Mouse (Mus musculus) limb, embryonic 15.5 days (tissue): Measurements from ENCODE around the gene Mylk. TPM values are rescaled to one million over a fixed set of nuclear protein-coding genes. Genes with fewer than 3 reads are reported as not detected.
"Not testable (repeated sequence)": the region's sequence is repeated elsewhere in the genome, so short reads cannot be mapped to it uniquely, and the experiment has no call there.

Experiments
- ATAC-seq: fragments of 200-750 bp; cut with Nextera tagmentation; 2 replicates; pipeline ENCODE4 v1.8.0; 2017; ENCODE audit warnings: low read depth, moderate TSS enrichment; ENCODE audit not compliant: insufficient number of reproducible peaks, low FRiP score, low TSS enrichment
- H3K27ac ChIP-seq: fragments of 300-500 bp; sonication (generic); 2 replicates; pipeline ENCODE4 v1.5.1; 2015; ENCODE audit warnings: moderate library complexity, mild to moderate bottlenecking, inconsistent platforms
- H3K27me3 ChIP-seq: fragments of 300-500 bp; sonication (generic); 2 replicates; pipeline ENCODE4 v1.6.1; 2015; ENCODE audit warnings: inconsistent platforms
- H3K36me3 ChIP-seq: fragments of 300-500 bp; sonication (generic); 2 replicates; pipeline ENCODE4 v1.6.1; 2015; ENCODE audit warnings: inconsistent platforms
- H3K4me1 ChIP-seq: fragments of 300-500 bp; sonication (generic); 2 replicates; pipeline ENCODE4 v1.6.1; 2015; ENCODE audit warnings: inconsistent platforms
- H3K4me2 ChIP-seq: fragments of 300-500 bp; sonication (generic); 2 replicates; pipeline ENCODE4 v1.6.1; 2015; ENCODE audit warnings: mild to moderate bottlenecking, inconsistent platforms
- H3K4me3 ChIP-seq: fragments of 300-500 bp; sonication (generic); 2 replicates; pipeline ENCODE4 v1.5.1; 2015; ENCODE audit warnings: mild to moderate bottlenecking, inconsistent platforms
- H3K9ac ChIP-seq: fragments of 300-500 bp; sonication (generic); 2 replicates; pipeline ENCODE4 v1.6.1; 2015; ENCODE audit warnings: inconsistent platforms
- H3K9me3 ChIP-seq: fragments of 300-500 bp; sonication (generic); 2 replicates; pipeline ENCODE4 v1.6.1; 2016; ENCODE audit warnings: inconsistent platforms
- WGBS: fragments of 180-500 bp; shearing (Covaris S2); methylation state at CpG from one replicate; pipeline ENCODE4 v1.1.7; 2015; 5-methylcytosine and 5-hydroxymethylcytosine counted together
- polyA plus RNA-seq: library from polyadenylated mRNA; unstranded; fragments of >200 nt; fragmentation: Nextera tagmentation; extraction: Ambion mirVana; gene quantifications from 2 replicates; pipeline ENCODE4 v1.2.1, GENCODE M21; 2015

The Mylk gene
- polyA plus RNA-seq, 1 experiment from 2014 or later: 13.7 TPM

GRCm38 (mm10) chr16:34772445-34773032, 27.5 kb downstream of the Mylk start:
- Histone ChIP-seq H3K4me2 (no peak overlapping the region), H3K4me1 (no peaks in the 10 kb centered on the region), H3K9ac (no peak overlapping the region), H3K4me3 (no peak overlapping the region), H3K27me3 (no peaks in the 10 kb centered on the region), H3K36me3 (no peaks in the 10 kb centered on the region), H3K9me3 (no peaks in the 10 kb centered on the region), H3K27ac (no peak overlapping the region)
- no peak for ATAC-seq
- 93% methylated on average over 4 of the region's 4 CpGs for WGBS

DNA sequence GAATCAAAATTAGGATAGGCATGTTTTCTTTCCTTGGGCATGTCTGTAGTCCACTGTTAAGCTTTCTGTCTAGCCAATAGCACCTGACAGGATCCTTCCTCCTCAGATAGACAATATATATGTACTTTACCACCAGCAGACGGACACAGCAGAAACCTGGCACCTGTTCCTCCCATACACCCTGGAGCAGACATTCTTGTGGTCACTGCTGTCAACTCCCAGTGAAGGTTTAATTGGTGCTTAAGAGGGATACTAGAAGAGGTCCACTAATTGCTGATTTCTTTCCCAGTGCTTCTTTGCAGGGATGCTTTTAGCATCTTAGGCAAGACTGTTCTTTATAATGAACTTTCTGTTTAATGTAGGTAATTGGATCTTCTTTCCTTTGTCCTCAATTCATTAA, 37.4 kb downstream of the Mylk start:
- WGBS: 31% methylated on average over 1 of the region's 1 CpGs
- H3K9me3 ChIP-seq: no peaks in the 10 kb centered on the region
- H3K4me2 ChIP-seq: no peak overlapping the region
- H3K36me3 ChIP-seq: no peaks in the 10 kb centered on the region
- no peak overlapping the region for H3K27ac ChIP-seq
- ATAC-seq: no peak
- H3K4me3 ChIP-seq: no peak overlapping the region
- H3K9ac ChIP-seq: no peak overlapping the region
- no peaks in the 10 kb centered on the region for H3K4me1 ChIP-seq
- H3K27me3 ChIP-seq: no peaks in the 10 kb centered on the region

- Histone ChIP-seq H3K4me1 (no peaks in the 10 kb centered on the region), H3K9me3 (no peaks in the 10 kb centered on the region), H3K27me3 (no peaks in the 10 kb centered on the region), H3K4me2 (no peak overlapping the region), H3K27ac (no peak overlapping the region), H3K9ac (no peak overlapping the region), H3K4me3 (no peak overlapping the region), H3K36me3 (no peaks in the 10 kb centered on the region)
- 88% methylated on average over 5 of the region's 5 CpGs for WGBS
- no peak for ATAC-seq
Measured at GRCm38 (mm10) chr16:34783536-34783935, 38.5 kb downstream of the Mylk start.

- Histone ChIP-seq H3K27ac (no peak overlapping the region), H3K27me3 (no peaks in the 10 kb centered on the region), H3K4me3 (no peak overlapping the region), H3K4me2 (no peak overlapping the region), H3K9ac (no peak overlapping the region), H3K4me1 (no peaks in the 10 kb centered on the region), H3K9me3 (no peaks in the 10 kb centered on the region), H3K36me3 (no peaks in the 10 kb centered on the region)
- no peak for ATAC-seq
- WGBS: 63% methylated on average over 4 of the region's 4 CpGs
Measured at GRCm38 (mm10) chr16:34784675-34785074, 39.7 kb downstream of the Mylk start.

GRCm38 (mm10) chr16:34792555-34792954, 47.5 kb downstream of the Mylk start:
- WGBS: 30% methylated on average over 1 of the region's 1 CpGs
- ATAC-seq: no peak
- H3K9ac ChIP-seq: no peak overlapping the region
- H3K27me3 ChIP-seq: no peaks in the 10 kb centered on the region
- no peaks in the 10 kb centered on the region for H3K36me3 ChIP-seq
- H3K9me3 ChIP-seq: no peaks in the 10 kb centered on the region
- H3K4me3 ChIP-seq: no peak overlapping the region
- H3K4me2 ChIP-seq: no peak overlapping the region
- H3K4me1 ChIP-seq: peaks cover 7% of the 10 kb centered on the region
- H3K27ac ChIP-seq: no peak overlapping the region

DNA sequence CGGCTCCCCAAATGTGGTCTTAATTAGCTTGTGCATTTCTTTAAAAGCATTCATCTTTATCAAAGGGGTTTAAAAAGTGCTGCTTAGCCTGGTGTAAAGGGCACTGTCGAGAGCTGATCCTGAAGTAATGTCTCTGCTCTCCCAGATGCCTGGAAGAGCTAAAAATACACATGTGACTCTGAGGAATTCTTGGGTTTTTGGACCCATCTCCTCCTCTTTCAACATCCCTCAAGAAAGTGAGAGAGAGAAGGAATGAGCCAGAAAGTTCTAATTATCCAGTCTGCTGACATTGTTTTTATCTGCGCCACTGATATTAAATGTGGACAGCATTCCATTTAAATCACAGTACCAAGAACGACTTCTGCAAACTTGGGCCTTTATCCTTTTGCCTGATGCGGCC, 48.0 kb downstream of the Mylk start:
- no peak for ATAC-seq

DNA sequence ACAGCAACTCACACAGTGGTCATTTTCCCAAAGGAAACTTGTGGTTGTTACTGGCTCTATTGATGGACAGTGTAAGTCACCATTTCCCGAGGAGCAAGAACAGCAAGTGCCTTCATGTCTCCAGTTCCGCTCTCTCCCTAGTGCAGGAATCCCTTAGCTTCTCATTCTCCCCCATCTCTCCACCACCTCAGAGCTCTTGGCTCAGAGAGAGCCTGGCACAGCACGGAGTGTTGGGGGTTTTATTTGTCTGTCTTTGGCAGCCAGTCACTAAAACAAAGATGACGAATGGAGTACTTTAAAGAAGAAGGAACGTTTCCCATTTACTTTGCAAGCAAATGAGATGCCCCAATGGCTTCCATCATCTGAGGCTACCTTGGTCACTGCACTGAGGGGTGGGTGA, 56.2 kb downstream of the Mylk start:
- no peak overlapping the region for H3K9ac ChIP-seq
- H3K36me3 ChIP-seq: no peaks in the 10 kb centered on the region
- H3K4me2 ChIP-seq: no peak overlapping the region
- H3K27me3 ChIP-seq: no peaks in the 10 kb centered on the region
- no peak for ATAC-seq
- 74% methylated on average over 5 of the region's 5 CpGs for WGBS
- H3K4me3 ChIP-seq: no peak overlapping the region
- H3K27ac ChIP-seq: no peak overlapping the region
- H3K4me1 ChIP-seq: 0 out of 2 replicates have a peak, but pooled peaks cover 3% of the 10 kb centered on the region
- no peaks in the 10 kb centered on the region for H3K9me3 ChIP-seq

More for the DNA sequence above, 48.0 kb downstream of the Mylk start:
- WGBS: 46% methylated on average over 5 of the region's 5 CpGs
- no peak overlapping the region for H3K4me2 ChIP-seq
- H3K4me3 ChIP-seq: no peak overlapping the region
- peaks cover 7% of the 10 kb centered on the region for H3K4me1 ChIP-seq
- no peaks in the 10 kb centered on the region for H3K27me3 ChIP-seq
- H3K36me3 ChIP-seq: no peaks in the 10 kb centered on the region
- H3K9me3 ChIP-seq: no peaks in the 10 kb centered on the region
- no peak overlapping the region for H3K9ac ChIP-seq
- H3K27ac ChIP-seq: no peak overlapping the region

DNA sequence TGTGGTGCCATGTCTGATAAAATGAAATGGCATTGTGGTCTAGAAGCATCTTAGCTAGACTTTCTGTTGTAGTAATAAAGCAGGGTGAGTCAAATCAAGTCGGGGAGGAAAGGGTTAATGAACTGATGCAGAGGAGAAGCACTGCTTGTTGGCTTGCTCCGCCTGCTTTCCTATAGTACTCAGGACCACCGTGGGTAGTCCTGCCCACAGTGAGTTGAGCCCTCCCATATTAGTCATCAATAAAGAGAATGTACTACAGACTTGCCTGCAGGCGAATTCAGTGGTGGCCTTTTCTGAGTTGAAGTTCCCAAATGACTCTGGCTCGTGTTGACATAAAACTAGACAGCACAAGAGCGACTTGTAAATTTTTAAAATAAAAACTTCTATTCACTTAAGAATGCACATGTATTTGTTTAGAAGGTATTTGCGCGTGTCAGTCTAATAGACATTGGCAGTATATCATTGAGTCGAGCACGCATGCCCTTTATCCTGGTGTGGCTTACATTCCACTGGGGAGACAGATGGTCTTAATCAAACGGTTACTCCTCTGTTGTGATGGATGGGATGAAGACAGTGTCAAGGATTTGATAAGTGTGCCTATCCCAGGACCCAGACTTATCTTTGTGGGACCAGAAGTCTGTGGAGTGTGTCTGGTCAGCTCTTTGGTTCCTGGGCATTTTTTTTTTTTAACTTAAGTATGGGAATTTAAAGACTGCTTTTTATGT, 59.4 kb downstream of the Mylk start:
- Histone ChIP-seq H3K4me1 (peaks cover 17% of the 10 kb centered on the region), H3K27me3 (peaks cover 5% of the 10 kb centered on the region; the same call in 1 of the 2 replicates), H3K36me3 (no peaks in the 10 kb centered on the region), H3K9me3 (no peaks in the 10 kb centered on the region), H3K4me3 (no peak overlapping the region), H3K9ac (no peak overlapping the region), H3K4me2 (no peak overlapping the region), H3K27ac (no peak overlapping the region)
- no peak for ATAC-seq
- 16% methylated on average over 11 of the region's 11 CpGs for WGBS

GRCm38 (mm10) chr16:34806883-34807767, 62.1 kb downstream of the Mylk start:
- Histone ChIP-seq H3K4me2 (no peak overlapping the region), H3K36me3 (no peaks in the 10 kb centered on the region), H3K27me3 (peaks cover 5% of the 10 kb centered on the region; the same call in 1 of the 2 replicates), H3K9ac (no peak overlapping the region), H3K4me3 (no peak overlapping the region), H3K4me1 (peaks cover 17% of the 10 kb centered on the region), H3K9me3 (no peaks in the 10 kb centered on the region), H3K27ac (peak overlapping the region; percentile 43; the same call in 1 of the 2 replicates)
- 0 out of 2 replicates have a peak, but pooled peaks have one; percentile 42 for ATAC-seq
- 33% methylated on average over 16 of the region's 16 CpGs for whole genome bisulfite sequencing

DNA sequence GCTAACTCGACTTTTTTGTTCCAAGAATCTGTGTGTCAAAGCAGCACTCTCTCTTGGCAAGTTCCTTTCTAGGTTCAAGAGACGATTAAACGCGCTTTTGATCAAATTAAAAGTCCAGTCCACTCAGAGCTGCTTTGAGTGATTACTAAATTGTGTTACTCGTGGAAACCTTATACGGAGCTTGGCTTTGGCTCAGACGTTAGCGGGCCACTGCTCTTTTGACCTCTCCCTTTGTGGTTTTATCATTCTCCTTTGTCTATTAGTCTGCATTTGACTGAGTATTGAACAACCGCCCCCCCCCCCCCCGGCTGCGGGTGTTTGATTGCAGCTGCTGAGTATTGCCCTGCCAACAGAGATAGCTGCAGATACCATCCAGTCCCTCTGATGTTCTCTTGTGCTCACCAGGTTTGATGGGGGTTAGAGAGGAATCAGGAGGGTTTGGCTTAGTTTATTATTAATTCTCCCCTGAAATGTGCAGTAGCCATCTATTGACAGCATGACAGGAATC, 62.8 kb downstream of the Mylk start:
- Histone ChIP-seq H3K4me1 (peaks cover 17% of the 10 kb centered on the region), H3K36me3 (no peaks in the 10 kb centered on the region), H3K4me2 (no peak overlapping the region), H3K4me3 (no peak overlapping the region), H3K9ac (no peak overlapping the region), H3K27me3 (peaks cover 5% of the 10 kb centered on the region; the same call in 1 of the 2 replicates), H3K9me3 (no peaks in the 10 kb centered on the region), H3K27ac (no peak overlapping the region)
- 40% methylated on average over 11 of the region's 11 CpGs for WGBS
- ATAC-seq: no peak

DNA sequence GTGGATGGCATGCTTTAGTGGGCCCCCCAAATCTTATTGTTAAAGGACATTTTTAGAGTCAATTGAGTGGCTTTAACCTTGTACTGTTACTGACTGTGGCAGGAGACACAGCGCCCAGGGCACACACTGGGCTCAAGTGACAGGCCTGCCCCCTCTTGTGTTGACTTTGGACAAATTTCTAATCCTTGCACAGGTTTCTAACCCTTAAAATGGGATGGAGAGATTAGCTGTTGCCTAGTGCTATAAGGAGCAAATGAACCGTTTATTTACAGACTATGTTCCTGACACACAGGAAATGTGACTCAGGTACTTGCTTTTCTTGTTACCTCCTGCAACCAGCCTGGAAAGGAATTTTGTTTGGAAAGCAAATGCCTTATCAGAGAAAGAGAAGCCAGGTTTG, 67.2 kb downstream of the Mylk start:
- no peaks in the 10 kb centered on the region for H3K36me3 ChIP-seq
- H3K4me1 ChIP-seq: peaks cover 8% of the 10 kb centered on the region
- H3K9me3 ChIP-seq: no peaks in the 10 kb centered on the region
- WGBS: 59% methylated on average over 2 of the region's 2 CpGs
- H3K4me3 ChIP-seq: no peak overlapping the region
- H3K4me2 ChIP-seq: no peak overlapping the region
- no peak for ATAC-seq
- no peaks in the 10 kb centered on the region for H3K27me3 ChIP-seq
- H3K27ac ChIP-seq: no peak overlapping the region
- no peak overlapping the region for H3K9ac ChIP-seq

GRCm38 (mm10) chr16:34813161-34813560, 68.2 kb downstream of the Mylk start:
- ATAC-seq, H3K27me3 ChIP-seq, H3K4me1 ChIP-seq, H3K4me3 ChIP-seq, H3K9me3 ChIP-seq, H3K4me2 ChIP-seq, H3K27ac ChIP-seq, H3K36me3 ChIP-seq, H3K9ac ChIP-seq: not testable (repeated sequence)
